Mouse (Mus musculus) layer of hippocampus, postnatal 14 days (tissue): ENCODE data around the gene Arfgap2. TPM values are rescaled to one million over a fixed set of nuclear protein-coding genes. Genes with fewer than 3 reads are reported as not detected.
A peak's percentile ranks its signal among the peaks of the same experiment; 100 is the strongest.

Experiments used
- DNase-seq, 2 experiments: peaks; one replicate each; pipeline ENCODE4 v3.0.0; 2021 to 2022; ENCODE audit warnings: low spot score in 2 of 2, mixed read lengths in 1 of 2
- long read RNA-seq, 2 experiments: library from polyadenylated mRNA; stranded (forward); transcript quantifications; one replicate each; pipeline ENCODE4 v2.0.0; 2021
- total RNA-seq, 2 experiments: library from RNA; stranded (reverse); gene quantifications; 2 replicates each; pipeline ENCODE4 v1.2.3; 2021

The Arfgap2 gene
- total RNA-seq, result 10 to 100 TPM; 63.9 to 65.1 TPM
- long read RNA-seq, experiment 1, transcript Arfgap2-202 (16 exons, 3,068 nt), result major isoform, 108 of 123 reads
- long read RNA-seq, experiment 1, partial matches to known transcripts, result 9 of 123 reads
- long read RNA-seq, experiment 1, other reads (novel, unspliced or antisense), result 6 of 123 reads
- long read RNA-seq, experiment 2, transcript Arfgap2-202 (16 exons, 3,068 nt), result major isoform, 99 of 110 reads
- long read RNA-seq, experiment 2, partial matches to known transcripts, result 9 of 110 reads
- long read RNA-seq, experiment 2, other reads (novel, unspliced or antisense), result 2 of 110 reads

DNA sequence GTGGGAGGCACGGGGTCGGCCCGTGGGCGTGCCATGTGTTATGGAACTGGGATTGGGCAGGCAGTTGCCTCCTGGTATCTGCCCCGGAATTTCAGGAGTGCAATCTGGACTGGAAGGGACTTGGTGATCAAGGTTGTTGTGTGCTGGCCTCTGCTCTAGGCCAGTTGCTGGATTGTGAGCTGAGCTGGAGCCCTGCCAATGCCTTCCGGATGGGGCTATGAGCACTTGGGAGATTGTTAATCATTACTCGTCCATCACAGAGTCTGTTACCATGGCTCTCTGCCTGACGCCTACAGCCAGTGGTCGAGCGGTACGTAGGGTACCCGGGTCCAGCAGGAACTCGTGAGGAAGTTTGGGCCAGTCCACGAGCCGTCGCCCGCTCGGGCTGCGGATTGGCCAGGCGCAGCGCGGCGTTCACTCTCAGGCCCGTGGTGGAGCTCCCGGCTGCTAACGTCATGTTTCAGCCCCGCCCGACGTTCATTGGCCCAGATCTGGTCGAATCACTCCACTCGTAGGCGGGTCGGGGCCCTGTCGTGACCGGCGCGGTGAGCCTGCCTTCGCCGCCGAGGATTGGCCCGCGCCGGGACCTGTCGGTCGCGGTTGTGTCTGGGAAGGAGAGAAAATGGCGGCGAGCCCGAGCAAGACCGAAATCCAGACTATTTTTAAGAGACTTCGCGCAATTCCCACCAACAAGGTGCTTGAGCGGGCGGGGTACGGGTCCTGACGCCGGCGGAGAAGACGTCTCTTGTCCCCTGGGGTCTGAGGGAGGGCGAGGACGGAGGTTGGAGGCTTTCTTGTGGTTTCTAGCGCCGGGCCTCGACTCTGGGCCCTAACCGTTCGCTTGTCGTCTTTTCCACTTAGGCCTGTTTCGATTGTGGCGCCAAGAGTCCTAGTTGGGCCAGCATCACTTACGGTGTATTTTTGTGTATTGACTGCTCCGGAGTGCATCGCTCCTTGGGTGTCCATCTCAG, at the start of gene Arfgap2:
TSS of gene Arfgap2 (plus strand) at position 264 of the 971 bp plus-strand sequence.
- DNase-seq, result peak; percentile 97 to 99

DNA sequence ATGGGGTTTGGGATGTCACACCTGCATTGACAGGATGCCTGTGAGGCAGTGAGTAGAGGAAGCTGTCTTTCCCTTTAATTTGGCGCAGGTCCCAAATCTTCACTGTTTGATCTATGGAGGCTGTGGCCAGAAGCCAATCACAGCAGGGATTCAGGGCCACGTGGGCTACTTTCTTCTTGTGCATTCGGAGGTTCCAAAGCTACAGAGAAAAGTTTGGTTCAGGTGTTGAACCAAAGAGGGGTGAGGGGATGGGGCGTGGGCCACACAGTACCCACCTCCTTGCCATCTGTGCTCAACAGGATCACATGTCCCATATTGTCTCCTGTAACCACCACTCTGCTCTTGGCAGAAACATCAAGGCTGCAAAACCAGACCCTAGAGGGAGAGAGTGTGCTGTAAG, 47.7 kb upstream of the Arfgap2 start:
- no peak for DNase-seq

DNA sequence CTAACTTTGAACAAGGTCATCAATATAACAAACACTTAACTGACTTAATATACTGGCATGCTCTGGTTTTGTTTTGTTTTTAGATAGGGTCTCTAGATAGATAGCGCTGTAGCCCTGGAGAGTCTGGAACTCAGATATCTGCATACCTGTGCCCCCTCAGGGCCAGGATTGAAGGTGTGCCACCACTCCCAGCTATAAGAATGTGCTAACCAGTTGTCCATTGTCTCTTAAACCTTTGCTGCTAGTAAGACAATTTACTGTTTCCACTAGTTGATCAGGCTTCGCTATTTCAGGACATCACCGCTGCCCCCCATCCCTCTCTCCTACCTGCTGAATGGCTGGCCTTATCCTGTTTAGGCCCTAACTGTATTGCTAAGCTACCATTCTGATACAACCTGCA, 44.3 kb upstream of the Arfgap2 start:
- DNase-seq, result no peak

DNA sequence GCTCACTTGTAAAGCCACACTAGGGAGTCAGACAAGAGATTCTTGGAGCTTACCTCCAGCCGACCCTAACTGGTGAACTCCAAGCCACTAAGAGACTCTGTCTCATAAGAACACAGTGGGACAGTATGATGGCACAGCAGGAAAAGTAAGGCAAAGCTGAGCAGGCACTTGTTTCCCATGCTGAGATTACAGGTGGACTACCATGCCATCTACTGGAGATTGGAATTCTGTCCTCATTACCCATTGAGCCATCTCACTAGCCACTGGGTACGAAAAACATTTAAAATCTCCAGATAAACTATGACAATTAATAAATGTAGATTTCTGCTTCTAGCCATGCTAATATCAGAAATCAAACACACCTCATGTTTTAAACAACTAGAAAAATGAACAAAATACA, 41.2 kb upstream of the Arfgap2 start:
- DNase-seq, result no peak

DNA sequence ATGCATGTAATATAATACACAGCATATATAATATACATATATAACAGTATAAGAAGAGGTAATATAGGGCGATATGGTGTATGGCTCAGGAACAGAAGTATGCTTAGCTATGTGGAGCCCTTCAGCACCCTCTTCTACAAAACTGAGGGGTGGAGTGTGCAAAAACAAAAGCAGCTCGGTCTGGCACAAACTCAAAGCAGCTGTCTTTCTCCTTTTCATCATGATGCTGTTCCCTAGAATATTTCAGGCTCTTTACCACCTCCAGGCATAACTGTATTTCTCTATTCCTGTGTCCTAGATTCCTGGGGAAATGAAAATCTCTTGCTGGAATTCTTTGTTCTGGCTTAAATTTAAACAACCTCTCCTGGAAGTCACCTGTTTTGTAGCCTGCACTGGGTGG, 35.0 kb upstream of the Arfgap2 start:
- no peak for DNase-seq

DNA sequence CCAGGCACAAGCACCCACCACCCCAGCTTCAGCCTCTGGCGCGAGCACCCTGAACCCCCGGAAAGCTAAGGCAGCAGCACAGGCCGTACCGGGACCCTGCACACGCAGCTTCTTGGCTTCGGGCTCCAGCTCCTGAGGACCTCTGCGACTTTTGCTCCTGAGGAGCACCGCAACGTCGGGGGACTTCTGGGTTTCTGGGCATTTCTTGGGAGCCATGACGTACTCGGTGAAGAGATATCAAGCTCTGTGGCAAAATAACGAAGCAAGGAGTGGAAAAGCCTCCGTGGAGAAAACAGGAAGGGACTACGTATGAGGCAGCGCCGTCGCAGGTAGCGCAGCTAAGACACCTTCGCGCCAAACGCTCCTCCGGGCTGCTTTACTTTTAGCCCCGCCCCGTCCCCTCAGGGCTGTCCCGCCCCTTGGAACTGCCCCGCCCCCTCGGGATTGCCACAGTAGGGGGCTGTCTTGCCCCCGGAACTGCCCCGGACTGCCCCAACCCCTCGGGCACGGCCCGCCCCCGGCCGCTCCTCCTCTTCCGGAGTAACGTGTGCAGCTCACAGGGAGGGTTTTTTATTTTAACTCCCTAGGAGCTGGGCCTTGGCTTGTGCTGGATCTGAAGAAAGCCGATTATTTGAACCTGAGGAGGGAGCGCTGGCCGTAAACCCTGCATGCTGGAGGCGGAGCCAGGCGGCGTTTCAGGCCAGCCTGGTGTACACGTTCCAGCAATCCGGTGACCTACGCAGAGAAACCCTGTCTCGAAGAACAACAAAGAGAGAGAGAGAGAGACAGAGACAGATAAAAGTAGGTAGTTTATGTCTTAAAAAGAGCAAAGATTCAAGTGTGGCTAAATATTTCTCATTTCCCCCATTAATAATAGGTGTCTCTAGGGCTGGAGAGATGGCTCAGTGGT, 27.9 kb upstream of the Arfgap2 start, which contains the start of gene Ddb2:
TSS of gene Ddb2 (minus strand) at position 382 of the 910 bp plus-strand sequence.
- DNase-seq, result peak; percentile 82 to 91

DNA sequence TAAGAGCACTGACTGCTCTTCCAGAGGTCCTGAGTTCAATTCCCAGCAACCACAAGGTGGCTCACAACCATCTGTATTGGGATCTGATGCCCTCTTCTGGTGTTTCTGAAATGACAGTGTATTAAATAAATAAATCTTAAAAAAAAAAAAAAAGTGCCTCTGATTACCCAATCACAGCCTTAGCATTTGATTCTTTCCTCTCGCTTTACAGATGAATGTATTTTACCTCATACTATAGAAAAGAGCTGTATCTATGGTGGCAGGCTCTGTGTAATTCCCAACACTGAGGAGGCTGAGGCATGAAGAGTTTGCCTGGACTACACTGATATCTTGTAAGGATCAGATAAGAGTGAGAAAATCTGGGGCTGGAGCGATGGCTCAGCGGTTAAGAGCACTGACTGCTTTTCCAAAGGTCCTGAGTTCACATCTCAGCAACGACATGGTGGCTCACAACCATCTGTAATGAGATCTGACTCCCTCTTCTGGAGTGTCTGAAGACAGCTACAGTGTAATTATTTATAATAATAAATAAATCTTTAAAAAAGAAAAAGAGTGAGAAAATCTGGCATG, 27.2 kb upstream of the Arfgap2 start:
- peak in 1 of 2 experiments; percentile 49 for DNase-seq

DNA sequence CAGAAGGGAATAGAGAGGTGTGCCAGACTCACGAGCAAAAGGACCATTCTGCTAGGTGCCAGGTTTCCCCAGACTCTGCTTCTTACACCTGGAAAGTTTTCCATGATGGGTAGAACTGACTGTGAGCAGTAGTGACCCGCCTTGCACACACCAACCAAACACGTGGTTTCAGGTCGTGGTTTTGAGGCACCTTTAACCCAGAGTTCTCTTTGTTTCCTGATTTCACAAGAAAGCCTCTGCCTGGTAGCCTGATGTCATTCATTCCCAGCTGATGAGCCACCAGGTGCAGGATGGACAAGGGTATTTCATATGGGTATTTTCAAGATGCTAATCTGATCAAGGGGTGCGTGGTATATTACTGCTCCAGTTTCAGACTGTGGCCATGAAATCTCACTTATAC, 22.2 kb upstream of the Arfgap2 start:
- no peak for DNase-seq

DNA sequence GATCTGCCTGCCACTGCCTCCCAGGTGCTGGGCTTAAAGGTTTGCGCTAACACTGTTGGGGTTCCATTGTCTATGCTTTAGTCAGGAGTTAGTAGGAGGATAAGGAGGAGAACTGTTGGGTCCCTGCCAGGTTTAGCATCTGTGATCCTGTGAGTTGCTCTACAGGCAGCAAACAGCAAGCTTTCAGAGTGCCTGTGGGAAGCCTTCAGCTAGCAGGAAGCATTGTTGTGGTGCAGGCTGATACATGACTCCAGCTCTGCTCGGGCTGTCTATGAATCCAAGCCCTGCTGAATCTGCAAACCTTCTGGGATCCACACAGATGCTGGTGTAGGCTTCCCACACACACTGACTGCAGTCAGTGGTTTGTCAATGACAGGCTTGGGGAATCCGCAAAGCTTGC, 21.4 kb upstream of the Arfgap2 start:
- DNase-seq, result peak; percentile 47 to 68

DNA sequence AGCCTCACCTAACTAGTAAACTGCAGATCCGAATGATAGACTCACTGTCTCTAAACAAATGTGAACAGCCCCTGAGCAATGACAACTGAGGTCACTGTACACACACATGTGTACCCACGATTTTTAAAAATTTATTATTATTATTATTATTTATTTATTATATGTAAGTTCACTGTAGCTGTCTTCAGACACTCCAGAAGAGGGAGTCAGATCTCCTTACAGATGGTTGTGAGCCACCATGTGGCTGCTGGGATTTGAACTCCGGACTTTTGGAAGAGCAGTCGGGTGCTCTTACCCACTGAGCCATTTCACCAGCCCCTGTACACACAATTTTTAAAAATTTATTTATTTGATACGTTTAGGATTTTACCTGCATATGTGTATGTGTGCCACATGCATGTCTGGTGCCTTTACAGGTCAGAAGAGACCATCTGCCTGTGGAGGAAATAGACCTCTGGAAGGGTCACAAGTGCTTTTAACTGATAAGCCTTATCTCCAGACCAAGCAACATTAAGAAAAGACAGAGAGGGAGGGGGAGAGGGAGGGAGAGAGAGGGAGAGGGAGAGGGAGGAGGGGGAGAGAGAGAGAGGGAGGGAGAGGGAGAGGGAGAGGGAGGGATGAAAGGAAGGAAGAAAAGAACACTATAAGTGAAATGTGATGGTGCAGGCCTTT, 20.1 kb upstream of the Arfgap2 start:
- DNase-seq, result no peak

DNA sequence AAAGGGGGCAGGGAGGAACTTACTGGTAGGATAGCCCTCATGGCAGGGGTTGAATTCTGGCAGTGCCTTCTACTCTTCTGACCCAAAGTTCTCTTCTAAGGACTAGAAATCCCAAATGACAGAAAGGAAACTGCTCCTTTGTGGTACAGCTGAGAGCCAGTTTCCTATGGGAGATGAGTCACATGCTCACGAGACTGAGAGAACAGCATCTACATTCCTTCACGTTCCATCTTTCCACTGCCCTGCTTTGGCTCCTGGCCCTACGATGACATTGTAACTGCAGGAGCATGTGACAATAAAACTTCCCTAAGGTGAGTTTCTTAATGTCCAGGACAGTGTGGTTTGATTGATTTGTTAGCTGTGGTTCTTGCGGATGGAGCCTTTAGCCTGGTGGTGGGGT, 16.4 kb upstream of the Arfgap2 start:
- DNase-seq, result no peak

DNA sequence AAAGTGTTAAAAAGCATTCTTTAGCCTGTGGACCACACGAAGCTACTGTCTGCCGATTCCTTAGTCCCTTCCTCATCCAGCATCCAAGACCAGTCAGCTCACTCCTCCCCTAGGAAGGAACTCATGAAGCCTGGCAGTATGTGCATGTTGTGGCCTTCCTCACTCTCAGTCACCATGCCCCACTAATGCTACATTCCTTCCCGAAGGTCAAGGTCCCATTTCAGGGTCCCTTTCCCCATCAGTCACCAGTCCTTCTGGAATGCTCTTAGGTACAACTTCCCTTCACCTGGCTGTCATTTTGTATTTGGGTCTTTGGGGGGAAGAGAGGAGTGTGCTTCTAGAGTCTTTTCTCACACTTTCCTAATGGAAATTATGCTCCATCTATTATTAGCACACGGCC, 12.8 kb upstream of the Arfgap2 start:
- DNase-seq, result no peak

DNA sequence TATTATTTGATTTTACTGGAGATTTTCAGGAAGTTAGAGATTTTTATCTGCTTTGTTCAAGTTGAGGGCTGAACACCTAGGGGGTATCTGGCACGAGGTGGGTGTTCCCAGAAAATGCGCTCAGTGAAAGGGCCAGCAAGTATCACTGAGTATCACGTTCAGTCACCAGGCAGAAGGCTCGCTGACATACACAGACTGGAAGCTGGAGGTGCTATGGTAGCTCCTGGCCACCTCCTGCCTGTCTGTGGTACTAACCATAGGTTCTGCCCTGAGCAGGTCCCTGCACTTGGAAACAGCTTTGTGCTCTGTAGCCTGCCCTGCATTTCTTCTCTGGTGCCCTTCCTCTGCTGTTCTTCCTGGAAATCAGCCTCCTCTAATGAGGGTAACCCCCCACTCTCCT, 12.3 kb upstream of the Arfgap2 start:
- no peak for DNase-seq

DNA sequence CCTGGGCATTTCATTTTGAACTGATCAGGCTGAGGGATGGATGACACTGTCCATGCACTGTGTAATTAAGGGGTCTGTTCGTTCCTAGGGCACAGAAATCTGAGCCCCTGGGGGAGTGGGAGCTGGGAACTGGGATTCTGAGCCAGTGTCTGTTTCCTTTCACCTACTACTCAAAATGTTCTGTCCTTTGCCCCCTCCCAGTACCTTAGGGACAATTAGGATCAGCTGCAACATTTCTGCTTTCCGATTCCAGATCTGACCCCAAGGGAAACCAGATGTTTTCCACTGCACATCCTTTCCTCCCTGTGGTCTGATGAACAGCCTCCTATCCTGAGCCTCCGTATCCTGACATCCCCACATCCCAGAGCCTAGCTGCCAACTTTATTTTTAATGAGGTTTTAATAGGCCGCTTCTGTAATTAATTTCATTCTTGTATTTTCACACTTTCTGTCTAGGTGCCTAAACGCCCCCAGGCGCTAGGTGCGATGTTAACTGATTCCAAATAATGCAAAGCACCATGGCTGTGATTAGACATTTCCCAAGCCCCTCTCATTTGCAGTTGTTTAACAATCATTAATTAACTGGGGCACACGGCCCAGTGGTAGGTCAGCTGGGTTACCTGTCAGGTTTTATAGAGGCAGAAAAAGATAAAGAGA, 9.9 kb upstream of the Arfgap2 start:
- DNase-seq, result no peak

DNA sequence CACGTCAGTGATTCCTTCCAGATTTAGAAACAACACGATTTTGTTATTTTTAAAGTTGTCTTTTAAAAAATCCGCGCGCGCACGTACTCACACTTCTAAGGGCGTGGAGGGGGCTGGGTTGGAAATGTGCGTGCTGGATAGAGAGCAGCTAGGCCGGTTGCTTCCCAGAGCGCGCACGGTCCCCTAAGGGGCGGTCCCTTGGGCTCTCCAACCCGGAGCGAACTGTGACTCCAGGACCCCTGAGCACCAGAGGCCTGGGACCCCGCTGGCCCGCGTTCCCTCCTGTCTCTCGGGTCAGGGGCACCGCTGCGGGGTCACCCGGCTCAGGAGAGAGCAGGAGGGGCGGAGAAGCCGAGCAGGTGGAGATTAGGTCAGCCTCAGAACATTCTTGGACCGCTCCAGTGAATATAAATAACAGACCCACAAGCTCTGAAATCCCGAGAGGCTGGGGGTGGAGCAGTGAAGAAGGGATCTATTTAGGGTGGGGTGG, 9.1 kb upstream of the Arfgap2 start, which contains the start of gene Pacsin3:
TSS of gene Pacsin3 (plus strand) at position 294 of the 490 bp plus-strand sequence.
- peak in 1 of 2 experiments; percentile 6 for DNase-seq

DNA sequence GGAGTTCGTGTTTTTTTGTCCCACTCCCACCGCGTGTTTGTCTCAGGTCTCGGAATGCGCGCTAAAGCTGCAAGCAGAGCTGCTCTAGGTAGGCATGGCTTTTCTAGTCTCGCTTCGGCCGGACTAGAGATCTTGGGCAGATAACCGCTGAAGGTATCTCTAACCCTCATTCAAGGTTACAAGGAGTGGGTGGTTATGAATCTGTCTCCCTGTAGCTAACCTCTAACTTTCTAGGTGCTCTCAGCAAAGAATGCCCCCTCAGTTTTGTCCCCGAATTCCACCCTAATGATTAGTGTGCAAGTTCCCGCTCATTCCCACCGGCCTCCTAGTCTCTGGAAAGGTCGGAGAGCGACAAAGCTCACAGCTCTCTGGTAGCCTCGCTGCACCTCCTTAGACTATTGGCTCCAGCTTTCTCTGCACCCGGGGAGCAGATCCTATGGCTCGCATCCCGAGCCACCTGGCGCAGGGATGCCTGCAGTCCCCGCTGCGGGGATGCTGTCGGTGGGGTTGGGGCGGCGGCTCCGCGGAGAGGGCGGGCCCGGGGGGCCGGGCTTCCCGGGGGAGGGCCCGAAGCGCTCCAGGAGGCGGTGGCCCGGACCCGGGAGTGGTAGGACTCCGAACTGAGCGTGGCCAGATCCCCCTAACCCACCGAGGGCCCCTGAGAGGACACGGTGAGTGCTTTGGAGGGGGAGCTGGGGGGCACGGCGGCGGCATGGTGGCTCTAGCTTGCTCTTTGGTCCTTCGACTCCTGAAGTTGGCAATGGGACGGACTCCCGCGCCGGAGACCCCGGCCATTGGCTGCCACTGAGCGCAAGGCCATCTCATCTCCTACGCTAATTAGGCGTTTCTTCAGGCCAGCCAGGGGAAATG, 8.3 kb upstream of the Arfgap2 start:
- DNase-seq, result peak in 1 of 2 experiments; percentile 57

DNA sequence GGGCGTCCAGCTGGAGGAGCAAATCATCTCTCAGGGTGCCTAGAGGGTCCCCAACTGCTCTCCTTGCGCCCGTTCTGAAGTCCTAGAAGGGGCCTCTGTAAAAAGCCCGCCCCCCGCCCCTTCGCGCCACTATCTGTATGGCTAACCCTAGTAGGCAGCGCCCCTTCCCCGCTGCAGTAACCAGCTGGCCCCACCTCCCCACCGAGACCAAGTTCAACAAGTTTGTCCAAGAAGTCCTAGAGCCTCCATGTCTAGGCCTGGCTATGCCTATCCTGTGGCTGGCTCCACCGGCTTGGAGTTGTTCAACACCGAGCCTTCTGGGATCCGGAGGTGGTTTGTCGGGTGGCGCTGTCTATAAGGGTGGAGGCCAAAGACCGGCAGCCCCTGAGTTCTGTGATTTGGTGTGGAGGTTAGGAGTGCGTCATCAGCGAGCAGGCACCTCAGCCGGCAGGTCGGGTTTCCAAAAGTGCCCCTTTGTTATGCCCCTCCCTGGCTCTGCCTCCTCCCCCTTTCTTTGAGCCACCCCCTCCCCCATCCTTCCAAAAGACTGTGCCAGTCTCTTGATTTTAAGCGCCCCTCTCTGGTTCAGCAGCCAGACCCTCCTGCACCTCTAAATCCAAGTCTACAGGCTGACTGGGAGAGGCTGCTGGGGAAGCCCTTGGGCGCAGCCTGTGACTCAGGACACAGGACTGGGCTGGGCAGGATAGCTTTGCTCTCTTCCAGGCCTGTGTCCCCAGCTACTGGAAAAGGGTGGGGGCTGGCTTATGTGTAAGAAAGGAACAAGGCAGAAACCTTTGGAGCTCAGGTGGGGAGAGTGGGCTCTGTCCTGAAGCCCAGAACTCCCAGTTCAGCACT, 7.4 kb upstream of the Arfgap2 start:
- peak in 1 of 2 experiments; percentile 6 for DNase-seq
